ENCODE assay signal across 23 mouse cellular contexts in genomic region chr17:80501805-80502172, GRCm38 (mm10). TPM values are rescaled to one million over a fixed set of nuclear protein-coding genes. Genes with fewer than 3 reads are reported as not detected.
DNase-seq lines count a peak whose midpoint lies in the region; ATAC-seq and TF ChIP-seq lines count a peak whose summit lies in the region.
"Had no signal": no experiment of that assay in that cellular context is flagged by ENCODE, and none has a peak within 500 bp of the region (broad histone marks: within the 10 kb centered on the region; RNA-seq: fewer than 3 reads in every experiment).

No protein-coding gene starts in this region.

- H3K4me3 ChIP-seq in liver, embryonic 11.5 days (ENCODE audit: low read depth, low read length): no peak overlapping the region
- H3K4me3 ChIP-seq in liver, embryonic 12.5 days: no peak overlapping the region
- H3K4me3 ChIP-seq in CH12.LX (replicated peaks in 1 of 3; ENCODE audit: low read depth in 2 of 3, low read length in 2 of 3, poor library complexity in 1 of 3): peak overlapping the region in 1 of 3 experiments; percentile 9
- H3K4me3 ChIP-seq in midbrain, embryonic 14.5 days (replicated peaks; ENCODE audit: low read depth, low read length): no peak overlapping the region
- H3K4me3 ChIP-seq: forebrain, embryonic 12.5 days; heart, embryonic 15.5 days had no signal

- peaks cover 16% of the 10 kb centered on the region for H3K4me1 ChIP-seq in liver, embryonic 11.5 days (replicated peaks; ENCODE audit: control insufficient read depth, insufficient read depth, low read length)
- H3K4me1 ChIP-seq in liver, embryonic 12.5 days: peaks cover 28% of the 10 kb centered on the region
- H3K4me1 ChIP-seq in CH12.LX (ENCODE audit: control insufficient read depth in 1 of 2, insufficient read depth in 2 of 2): peaks cover 4 to 41% of the 10 kb centered on the region in 2 experiments; a peak in 3 of 4 replicates
- H3K4me1 ChIP-seq in midbrain, embryonic 14.5 days (ENCODE audit: control insufficient read depth, insufficient read depth, low read length): no peaks in the 10 kb centered on the region
- H3K4me1 ChIP-seq: forebrain, embryonic 12.5 days; heart, embryonic 15.5 days had no signal

- H3K27me3 ChIP-seq in liver, embryonic 11.5 days (replicated peaks; ENCODE audit: control insufficient read depth, insufficient read depth, low read length): no peaks in the 10 kb centered on the region
- no peaks in the 10 kb centered on the region for H3K27me3 ChIP-seq in liver, embryonic 12.5 days (replicated peaks)
- H3K27me3 ChIP-seq in CH12.LX (replicated peaks): no peaks in the 10 kb centered on the region
- no peaks in the 10 kb centered on the region for H3K27me3 ChIP-seq in midbrain, embryonic 14.5 days (ENCODE audit: control insufficient read depth, insufficient read depth, low read length)
- H3K27me3 ChIP-seq: forebrain, embryonic 12.5 days; heart, embryonic 15.5 days; Patski had no signal

- dilution Hi-C loops in CH12.LX (cut with MboI; ENCODE audit: extremely low pct_ligation_motif_present, extremely low pct_unique_long_range_greater_than_20kb, low sequenced_read_pairs): no loop called here

- 60% methylated on average over 2 of the region's 2 CpGs for WGBS in liver, embryonic 11.5 days
- WGBS in liver, embryonic 12.5 days (ENCODE audit: insufficient replicate concordance): 52% methylated on average over 2 of the region's 2 CpGs
- WGBS in midbrain, embryonic 14.5 days: 82% methylated on average over 2 of the region's 2 CpGs

- no peak for DNase-seq in liver, embryonic 11.5 days (ENCODE audit: low spot score)
- no peak for DNase-seq in CH12.LX (ENCODE audit: extremely low read depth)
- DNase-seq in naive thymus-derived CD4-positive, alpha-beta T cell, adult 2 months (ENCODE audit: low read depth): peak; percentile 44
- DNase-seq in midbrain, embryonic 14.5 days: no peak
- DNase-seq in cerebellum, postnatal 25 days: no peak
- DNase-seq in adrenal gland, postnatal 36 days: no peak
- DNase-seq: adrenal gland, postnatal 10 days; cerebellum, adult 18-20 months; gastrocnemius, postnatal 25 days; heart, postnatal 4 days; kidney, adult 2 months; kidney, postnatal 14 days; left cerebral cortex, postnatal 4 days; lung, embryonic 14.5 days; lung, postnatal 36 days; right cerebral cortex, postnatal 14 days had no signal

- no peak for ATAC-seq in liver, embryonic 11.5 days (replicated peaks; ENCODE audit: low FRiP score)
- ATAC-seq in liver, embryonic 12.5 days: no peak
- peak; percentile 76 for ATAC-seq in granulocyte monocyte progenitor cell, adult 5-6 weeks (replicated peaks; ENCODE audit: poor library complexity, severe bottlenecking)
- no peak for ATAC-seq in midbrain, embryonic 14.5 days (ENCODE audit: low FRiP score, low TSS enrichment)
- ATAC-seq: Patski had no signal

- no peaks in the 10 kb centered on the region for H3K79me2 ChIP-seq in CH12.LX (replicated peaks; ENCODE audit: control insufficient read depth, extremely low read depth, insufficient read depth, poor library complexity, severe bottlenecking)

- no peaks in the 10 kb centered on the region for H3K36me3 ChIP-seq in liver, embryonic 11.5 days (ENCODE audit: control insufficient read depth, insufficient read depth, low read length)
- H3K36me3 ChIP-seq in liver, embryonic 12.5 days: no peaks in the 10 kb centered on the region
- H3K36me3 ChIP-seq in CH12.LX (replicated peaks in 1 of 2; ENCODE audit: control insufficient read depth in 1 of 2, insufficient read depth in 1 of 2, low read length in 1 of 2): peaks cover 0 to 29% of the 10 kb centered on the region in 2 experiments
- no peaks in the 10 kb centered on the region for H3K36me3 ChIP-seq in midbrain, embryonic 14.5 days (ENCODE audit: control insufficient read depth, insufficient read depth, low read length)
- H3K36me3 ChIP-seq: forebrain, embryonic 12.5 days; heart, embryonic 15.5 days had no signal

- TF ChIP-seq POLR2A in CH12.LX (IDR thresholded peaks at IDR 0.05; ENCODE audit: low read depth, low read length): no peak

- H3K9ac ChIP-seq in liver, embryonic 11.5 days (ENCODE audit: low read depth, low read length): no peak overlapping the region
- no peak overlapping the region for H3K9ac ChIP-seq in liver, embryonic 12.5 days
- H3K9ac ChIP-seq in CH12.LX (ENCODE audit: insufficient read depth, low read depth): peak overlapping the region; percentile 68; the same call in 1 of the 2 replicates
- no peak overlapping the region for H3K9ac ChIP-seq in midbrain, embryonic 14.5 days (replicated peaks; ENCODE audit: low read length)
- H3K9ac ChIP-seq: forebrain, embryonic 12.5 days; heart, embryonic 15.5 days; lung, embryonic 14.5 days had no signal

- no peaks in the 10 kb centered on the region for H3K9me3 ChIP-seq in liver, embryonic 11.5 days (ENCODE audit: control insufficient read depth, low read length)
- no peaks in the 10 kb centered on the region for H3K9me3 ChIP-seq in liver, embryonic 12.5 days (replicated peaks)
- H3K9me3 ChIP-seq in CH12.LX (replicated peaks; ENCODE audit: low read length): peaks cover 3% of the 10 kb centered on the region
- no peaks in the 10 kb centered on the region for H3K9me3 ChIP-seq in midbrain, embryonic 14.5 days (ENCODE audit: control insufficient read depth, low read length)
- H3K9me3 ChIP-seq: forebrain, embryonic 12.5 days; heart, embryonic 15.5 days had no signal

- in situ Hi-C loops in CH12.LX (cut with MboI; ENCODE audit: low pct_ligation_motif_present, low pct_unique_long_range_greater_than_20kb, low sequenced_read_pairs): no loop called here

- 0 out of 2 replicates have a peak, but pooled peaks have one; percentile 15 for TF ChIP-seq EP300 in CH12.LX (IDR thresholded peaks at IDR 0.05; ENCODE audit: low read length)

- no peak for TF ChIP-seq RAD21 in CH12.LX (IDR thresholded peaks at IDR 0.05; ENCODE audit: low read depth, low read length)

- H3K4me2 ChIP-seq in liver, embryonic 11.5 days: no peak overlapping the region
- no peak overlapping the region for H3K4me2 ChIP-seq in liver, embryonic 12.5 days
- peak overlapping the region; percentile 86 for H3K4me2 ChIP-seq in CH12.LX (ENCODE audit: insufficient read depth, low read depth, poor library complexity, severe bottlenecking)
- H3K4me2 ChIP-seq in midbrain, embryonic 14.5 days (ENCODE audit: low read length): no peak overlapping the region
- H3K4me2 ChIP-seq: forebrain, embryonic 12.5 days; heart, embryonic 15.5 days; lung, embryonic 14.5 days; midbrain, embryonic 11.5 days had no signal

- H3K27ac ChIP-seq in liver, embryonic 11.5 days (ENCODE audit: low read depth, low read length): 0 out of 2 replicates have a peak overlapping the region, but pooled peaks have one; percentile 13
- H3K27ac ChIP-seq in liver, embryonic 12.5 days: no peak overlapping the region
- peak overlapping the region; percentile 92 for H3K27ac ChIP-seq in CH12.LX (ENCODE audit: insufficient read depth, low read depth)
- no peak overlapping the region for H3K27ac ChIP-seq in midbrain, embryonic 14.5 days (replicated peaks; ENCODE audit: low read depth, low read length)
- H3K27ac ChIP-seq: forebrain, embryonic 12.5 days; heart, embryonic 15.5 days; stomach, postnatal 0 days had no signal

- no peak for TF ChIP-seq CTCF in CH12.LX (conservative IDR thresholded peaks at IDR 0.05 in 1 of 2, IDR thresholded peaks at IDR 0.05 in 1 of 2; ENCODE audit: low read depth in 2 of 2, low read length in 2 of 2)

TF ChIP-seq in CH12.LX, 34 proteins besides CTCF, POLR2A, EP300 and RAD21:
- TF ChIP-seq NRF1 (IDR thresholded peaks at IDR 0.05; ENCODE audit: low read depth, low read length) (no peak), USF2 (conservative IDR thresholded peaks at IDR 0.05; ENCODE audit: low read depth, low read length) (no peak), ELF1 (IDR thresholded peaks at IDR 0.05; ENCODE audit: low read depth, low read length) (no peak), BHLHE40 (IDR thresholded peaks at IDR 0.05; ENCODE audit: low read depth, low read length) (peak; percentile 7; the same call in 1 of the 2 replicates)

RNA-seq across cellular contexts. Expression of gene Sos1, which starts 21.5 kb away (rescaled TPM):
- 4.5 and 4.7 TPM in 2 replicates for polyA plus RNA-seq in liver, embryonic 11.5 days (2014; fragmentation: Nextera tagmentation; extraction: Ambion mirVana)
- polyA plus RNA-seq in liver, embryonic 12.5 days (2016; fragmentation: Nextera tagmentation; extraction: Ambion mirVana): 2.6 and 2.9 TPM in 2 replicates
- total RNA-seq in CH12.LX (2012; rRNA removed) (4.7 TPM in 2 replicates), CH12.LX (2014; rRNA removed) (3.6 and 4.0 TPM in 2 replicates)
- 9.5 and 10.7 TPM in 2 replicates for polyA plus RNA-seq in CH12.LX (2012; ENCODE audit: insufficient read length, low read depth)
- 13.9 and 17.0 TPM in 2 replicates for total RNA-seq in granulocyte monocyte progenitor cell, adult 5-6 weeks (2014; fragmentation: Nextera tagmentation)
- 7.2 and 8.4 TPM in 2 replicates for total RNA-seq in granulocyte monocyte progenitor cell, adult 5-6 weeks (2017)
- polyA plus RNA-seq in midbrain, embryonic 14.5 days (2014; fragmentation: Nextera tagmentation; extraction: Ambion mirVana): 14.1 and 14.8 TPM in 2 replicates
- total RNA-seq in adrenal gland, postnatal 36 days (2021): 10 to 100 TPM; 28.1 to 29.3 TPM

Comparison
In these comparisons a context has a peak if more than half of its experiments do, and no peak if none do; other contexts are left out.
1. H3K27ac ChIP-seq: peak in liver, embryonic 11.5 days (single experiment) and CH12.LX (single experiment); none in liver, embryonic 12.5 days (single experiment) and midbrain, embryonic 14.5 days (single experiment).